Mouse (Mus musculus) activated CD4-positive, CD25-positive, alpha-beta regulatory T cell, adult 4 months (primary cell): ENCODE results near the gene A830005F24Rik. TPM values are rescaled to one million over a fixed set of nuclear protein-coding genes. Genes with fewer than 3 reads are reported as not detected.
"Not testable (repeated sequence)": the region's sequence is repeated elsewhere in the genome, so short reads cannot be mapped to it uniquely, and the experiment has no call there.

ENCODE experiments used
- ATAC-seq: one replicate; pipeline ENCODE4 v1.8.0; 2017
- polyA plus RNA-seq, 2 experiments: library from polyadenylated mRNA; unstranded; fragments of 100-300 nt; shearing (Covaris generic); gene quantifications; one replicate each; pipeline ENCODE4 v1.2.1; 2017

Gene A830005F24Rik
- 1 to 10 TPM; 6.5 to 6.8 TPM for polyA plus RNA-seq

- peak; percentile 88 for ATAC-seq
These were observed at the start of gene A830005F24Rik, which contains the start of gene Zfp169 for GRCm38 (mm10) chr13:48513003-48513929. Gene A830005F24Rik, plus strand, starts transcription at chr13:48513570. Gene Zfp169, minus strand, starts transcription at chr13:48513451.

GRCm38 (mm10) chr13:48464170-48464569, 49.2 kb upstream of the A830005F24Rik start:
- ATAC-seq, result no peak

GRCm38 (mm10) chr13:48466186-48466585, 47.2 kb upstream of the A830005F24Rik start:
- no peak for ATAC-seq

DNA sequence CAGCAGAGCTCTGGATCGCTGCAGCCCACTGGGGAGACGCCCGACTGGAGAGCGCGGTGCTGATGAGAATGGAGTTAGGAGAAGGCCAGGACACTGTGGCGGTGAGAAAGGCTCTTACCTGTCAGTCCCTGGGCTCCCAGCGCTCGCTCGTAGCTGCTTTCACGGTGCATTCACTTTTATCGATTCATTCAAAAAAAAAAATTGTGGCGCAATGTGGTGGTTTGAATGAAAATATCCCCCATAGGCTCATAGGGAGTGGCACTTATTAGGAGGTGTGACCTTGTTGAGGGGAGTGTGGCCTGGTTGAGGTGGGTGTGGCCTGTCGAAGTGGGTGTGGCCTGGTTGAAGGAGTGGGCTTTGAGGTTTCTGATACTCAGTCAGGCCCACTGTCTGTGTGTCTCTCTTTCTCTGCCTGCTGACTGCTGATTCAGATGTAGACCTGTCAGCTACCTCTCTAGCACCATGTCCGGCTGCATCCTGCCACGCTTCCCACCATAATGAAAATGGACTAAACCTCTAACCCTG, 44.7 kb upstream of the A830005F24Rik start:
- ATAC-seq, result no peak

DNA sequence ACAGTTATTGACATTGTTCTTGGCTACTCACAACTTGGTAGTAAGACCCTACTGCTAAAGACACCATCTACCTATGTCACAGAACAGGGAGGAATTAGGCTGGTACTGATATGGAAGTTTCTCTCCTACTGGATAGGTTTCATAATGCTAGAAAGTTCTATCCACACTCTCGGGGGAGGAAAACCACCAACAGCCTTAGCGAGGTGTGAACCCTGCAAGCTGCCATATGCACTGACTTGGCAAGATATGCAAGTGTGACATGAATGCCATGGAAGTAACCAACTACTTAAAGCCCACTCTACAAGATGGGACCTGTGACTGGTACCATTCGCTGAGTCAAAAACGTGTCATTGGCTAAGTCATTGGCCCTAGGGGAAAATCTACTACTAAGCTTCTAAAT, 29.8 kb upstream of the A830005F24Rik start:
- ATAC-seq, result no peak

DNA sequence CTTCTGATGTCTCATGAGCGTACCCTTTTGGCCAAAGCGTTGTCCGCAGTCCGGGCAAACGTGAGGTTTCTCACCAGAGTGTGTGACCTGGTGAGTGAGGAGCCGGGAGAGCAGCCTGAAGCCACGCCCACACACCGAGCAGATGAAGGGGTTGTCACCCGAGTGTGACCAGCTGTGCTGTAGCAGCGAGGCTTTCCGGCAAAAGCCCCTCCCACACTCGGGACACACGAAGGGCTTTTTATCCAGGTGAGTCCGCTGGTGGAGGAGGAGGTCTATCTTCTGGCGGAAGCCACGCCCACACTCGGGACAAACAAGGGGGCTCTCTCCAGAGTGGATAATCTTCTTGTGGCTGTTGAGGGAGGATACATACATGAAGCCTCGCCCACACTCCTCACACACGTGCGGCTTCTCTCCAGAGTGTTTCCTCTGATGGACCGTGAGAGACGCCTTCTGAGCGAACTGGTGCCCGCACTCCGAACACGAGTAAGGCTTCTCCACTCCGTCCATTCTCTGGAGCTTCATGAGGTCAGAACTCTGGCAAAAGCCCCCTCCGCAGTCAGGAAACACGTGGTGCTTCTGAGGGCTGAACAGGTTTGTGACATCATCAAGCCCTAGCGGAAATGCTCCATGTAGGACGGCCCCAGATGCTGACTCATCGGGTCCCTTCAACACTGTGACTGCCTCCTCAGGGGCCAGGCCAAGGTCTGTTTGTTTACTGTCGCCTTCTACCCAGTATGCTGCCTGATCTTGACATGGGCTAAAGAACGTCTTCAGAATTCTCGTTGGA, 22.8 kb upstream of the A830005F24Rik start:
- ATAC-seq, result no peak

DNA sequence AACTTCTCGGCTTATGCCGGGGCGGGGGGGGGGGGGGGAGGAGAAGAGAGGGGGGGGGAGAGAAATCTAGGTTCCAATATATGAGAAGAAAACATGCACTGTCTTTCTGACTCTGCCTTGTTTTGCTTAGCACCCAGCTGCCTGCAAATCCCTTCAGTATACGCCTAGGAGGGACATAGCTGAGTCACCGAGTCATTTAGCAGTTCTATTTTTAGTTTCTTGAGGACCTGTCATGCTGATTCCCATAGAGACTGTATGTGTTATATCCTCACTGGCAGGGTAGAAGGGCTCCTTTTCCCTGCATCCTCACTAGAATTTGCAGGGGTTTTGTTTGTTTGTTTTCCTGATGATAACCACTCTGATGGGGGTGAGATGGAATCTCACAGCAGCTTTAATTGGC, 20.2 kb upstream of the A830005F24Rik start:
- no peak for ATAC-seq

DNA sequence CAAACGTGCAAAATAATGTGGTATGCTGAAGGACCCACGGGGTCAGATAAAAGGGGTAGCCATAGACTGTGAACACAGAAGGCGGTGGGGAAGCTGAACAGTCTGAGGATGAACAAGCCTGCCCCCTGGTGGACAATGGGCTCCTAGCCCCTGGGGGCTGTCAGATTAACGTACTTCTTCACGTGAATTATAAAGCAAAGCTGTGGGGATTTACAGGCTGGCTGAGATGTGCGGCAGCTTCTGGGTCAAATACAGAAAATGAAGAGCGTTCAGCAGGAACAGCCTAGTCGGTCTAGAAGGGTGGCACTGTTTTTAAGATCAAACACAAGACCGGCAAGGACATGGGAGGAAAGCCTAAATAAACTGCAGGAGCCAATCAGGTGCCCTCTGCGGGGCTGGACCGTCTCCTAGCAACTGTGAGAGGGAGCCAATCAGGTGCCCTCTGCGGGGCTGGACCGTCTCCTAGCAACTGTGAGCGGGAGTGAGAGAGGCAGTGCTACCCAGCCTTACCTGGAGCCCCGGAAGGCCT, 15.6 kb upstream of the A830005F24Rik start:
- no peak for ATAC-seq

DNA sequence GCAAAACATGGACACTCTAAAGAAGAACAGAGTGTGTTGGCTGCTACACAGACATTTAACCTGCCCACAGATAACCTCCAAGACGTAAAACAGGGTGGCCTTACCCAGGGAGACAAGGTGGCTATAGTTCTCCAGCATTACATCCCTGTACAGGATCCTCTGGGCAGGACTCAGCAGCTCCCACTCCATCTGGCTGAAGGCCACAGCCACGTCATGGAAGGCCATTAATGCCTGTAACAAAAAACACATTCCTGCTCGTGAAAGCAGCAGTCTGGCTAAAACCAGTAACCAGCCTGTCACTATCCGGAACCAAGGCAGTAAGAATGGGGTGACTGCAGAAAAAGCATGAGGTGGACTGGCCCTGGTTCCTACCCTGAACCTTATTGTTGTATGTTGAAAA, 14.7 kb upstream of the A830005F24Rik start:
- no peak for ATAC-seq

- no peak for ATAC-seq
These were observed 10.9 kb upstream of the A830005F24Rik start for GRCm38 (mm10) chr13:48502422-48502821.

DNA sequence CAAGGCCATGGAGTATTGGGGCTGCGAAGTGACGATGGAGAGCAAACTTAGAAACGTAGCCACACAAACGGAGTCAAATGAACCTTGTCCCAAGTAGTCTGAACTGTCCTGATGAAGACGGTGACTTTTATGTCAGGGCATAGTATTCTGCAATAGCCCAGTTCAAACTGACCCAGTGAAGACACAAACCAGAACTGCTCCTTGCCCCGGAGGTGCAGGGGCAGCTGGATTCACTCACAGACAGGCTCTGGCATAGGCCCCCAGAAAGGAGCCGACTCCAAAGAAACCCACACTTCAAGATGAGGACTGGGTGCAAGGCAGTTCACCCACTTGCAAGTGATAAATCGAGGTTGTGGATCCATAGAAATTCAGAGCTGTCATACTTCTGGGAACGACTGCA, 4.7 kb upstream of the A830005F24Rik start:
- ATAC-seq, result no peak

GRCm38 (mm10) chr13:48515861-48516260, 2.5 kb downstream of the A830005F24Rik start:
- ATAC-seq, result peak; percentile 71

DNA sequence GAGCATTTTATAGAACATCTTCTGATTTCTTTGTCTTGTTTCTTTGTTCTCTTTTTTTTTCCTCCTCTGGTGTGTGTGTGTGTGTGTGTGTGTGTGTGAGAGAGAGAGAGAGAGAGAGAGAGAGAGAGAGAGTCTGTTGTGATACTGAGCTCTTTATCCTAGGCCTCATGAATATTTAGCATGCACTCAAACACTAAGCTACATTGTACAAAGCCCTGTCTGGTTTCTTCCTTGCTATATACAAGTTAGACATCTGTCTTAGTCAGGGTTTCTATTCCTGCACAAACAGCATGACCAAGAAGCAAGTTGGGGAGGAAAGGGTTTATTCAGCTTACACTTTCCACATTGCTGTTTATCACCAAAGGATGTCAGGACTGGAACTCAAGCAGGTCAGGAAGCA, 5.8 kb downstream of the A830005F24Rik start:
- ATAC-seq, result not testable (repeated sequence)

DNA sequence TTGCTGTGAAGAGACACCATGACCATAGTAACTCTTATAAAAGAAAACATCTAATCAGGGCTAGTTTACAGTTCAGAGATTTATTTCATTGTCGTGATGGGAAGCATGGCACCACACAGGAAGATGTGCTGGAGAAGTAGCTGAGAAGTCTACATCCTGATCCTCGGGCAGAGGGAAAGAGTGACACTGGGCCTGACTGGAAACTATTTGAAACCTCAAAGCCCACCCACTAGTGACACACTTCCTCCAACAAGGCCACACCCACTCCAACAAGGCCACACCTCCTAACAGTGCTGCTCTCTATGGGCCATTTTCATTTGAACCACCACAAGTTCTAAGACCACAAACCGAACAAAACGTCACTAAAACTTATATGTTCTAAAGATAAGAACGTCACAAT, 12.4 kb downstream of the A830005F24Rik start:
- no peak for ATAC-seq

GRCm38 (mm10) chr13:48528123-48528871, 14.9 kb downstream of the A830005F24Rik start:
- peak; percentile 88 for ATAC-seq

- no peak for ATAC-seq
These were observed 15.7 kb downstream of the A830005F24Rik start for GRCm38 (mm10) chr13:48529028-48529427.

GRCm38 (mm10) chr13:48530685-48531084, 17.3 kb downstream of the A830005F24Rik start:
- ATAC-seq, result no peak

GRCm38 (mm10) chr13:48531448-48531847, 18.1 kb downstream of the A830005F24Rik start:
- ATAC-seq, result no peak

DNA sequence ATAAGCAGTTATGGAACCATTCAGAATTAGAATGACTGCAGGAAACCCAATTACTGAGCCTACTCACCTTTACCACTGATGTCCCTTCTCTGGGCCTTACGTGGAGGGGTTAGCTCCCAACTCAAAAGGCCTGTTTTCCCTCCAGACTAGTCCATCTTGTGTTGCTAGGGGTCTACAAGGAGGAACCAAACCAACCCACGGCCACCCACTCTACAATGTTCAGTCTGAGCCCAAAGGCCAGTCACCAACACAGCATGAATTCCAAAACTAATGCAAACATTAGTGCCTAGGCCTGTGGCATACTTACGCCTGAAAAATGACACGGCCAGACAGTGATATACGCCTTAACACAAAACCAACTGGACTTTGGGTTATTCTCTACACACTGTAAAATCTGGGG, 20.1 kb downstream of the A830005F24Rik start:
- ATAC-seq, result no peak

GRCm38 (mm10) chr13:48540488-48540887, 27.1 kb downstream of the A830005F24Rik start:
- no peak for ATAC-seq

- no peak for ATAC-seq
These were observed 31.0 kb downstream of the A830005F24Rik start for GRCm38 (mm10) chr13:48544391-48544790.

DNA sequence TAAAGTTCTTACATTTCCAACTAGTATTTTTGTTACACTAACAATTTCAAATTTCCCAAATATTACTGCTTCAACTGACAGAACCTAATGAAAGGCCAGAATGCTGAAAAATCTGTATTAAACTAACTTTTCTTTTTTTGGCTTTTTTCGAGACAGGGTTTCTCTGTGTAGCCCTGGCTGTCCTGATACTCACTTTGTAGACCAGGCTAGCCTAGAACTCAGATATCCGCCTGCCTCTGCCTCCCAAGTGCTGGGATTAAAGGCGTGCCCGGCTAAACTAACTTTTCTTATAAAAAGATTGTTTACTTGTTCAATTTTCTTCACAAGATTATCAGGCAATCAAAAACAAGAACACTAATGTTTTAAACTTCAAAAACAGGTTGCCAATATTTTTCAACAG, 31.5 kb downstream of the A830005F24Rik start:
- no peak for ATAC-seq
